Mouse (Mus musculus) olfactory bulb, adult 2 months (tissue): ENCODE data around the gene 1810013L24Rik.

ENCODE experiments used
- CTCF ChIP-seq: fragments of 200-500 bp; IDR thresholded peaks from 2 replicates; pipeline ENCODE4 v1.5.1; 2012; ENCODE audit warnings: low read depth, mild to moderate bottlenecking, low read length, moderate library complexity; ENCODE audit not compliant: insufficient read depth
- POLR2A ChIP-seq: fragments of 200-500 bp; IDR thresholded peaks from 2 replicates; pipeline ENCODE4 v1.6.1; 2012; ENCODE audit warnings: mild to moderate bottlenecking, low read depth, low read length, moderate library complexity; ENCODE audit not compliant: insufficient read depth

GRCm38 (mm10) chr16:8849929-8850328, 20.0 kb downstream of the 1810013L24Rik start:
- TF ChIP-seq CTCF (no peak), POLR2A (no peak)
